Mouse (Mus musculus) C2C12 (cell line): ENCODE results near the gene Stn1. TPM values are rescaled to one million over a fixed set of nuclear protein-coding genes. Genes with fewer than 3 reads are reported as not detected.

Source experiments
- H3K27me3 ChIP-seq: one replicate; pipeline ENCODE4 v1.6.1; 2011; ENCODE audit not compliant: control insufficient read depth, insufficient read depth, insufficient read length
- H3K36me3 ChIP-seq: one replicate; pipeline ENCODE4 v1.6.1; 2011; ENCODE audit not compliant: control insufficient read depth, insufficient read depth
- H3K4me3 ChIP-seq: one replicate; pipeline ENCODE4 v1.5.1; 2011; ENCODE audit warnings: mild to moderate bottlenecking, control low read depth; ENCODE audit not compliant: poor library complexity, insufficient read depth, severe bottlenecking
- H3K79me2 ChIP-seq: one replicate; pipeline ENCODE4 v1.6.1; 2011; ENCODE audit not compliant: control insufficient read depth, insufficient read depth
- H3K79me3 ChIP-seq: one replicate; pipeline ENCODE4 v1.6.1; 2011; ENCODE audit warnings: low read depth, control low read depth
- H3ac ChIP-seq: one replicate; pipeline ENCODE3; 2011; ENCODE audit warnings: low read depth; ENCODE audit not compliant: control insufficient read depth, insufficient read length
- CEBPB ChIP-seq: IDR thresholded peaks from one replicate; pipeline ENCODE4 v1.6.1; 2011; ENCODE audit warnings: low read depth, mild to moderate bottlenecking, control low read depth, moderate library complexity
- CTCF ChIP-seq: IDR thresholded peaks from one replicate; pipeline ENCODE4 v1.5.1; 2011; ENCODE audit not compliant: control insufficient read depth, insufficient read depth, insufficient read length
- FOSL1 ChIP-seq: IDR thresholded peaks from one replicate; pipeline ENCODE4 v1.8.0; 2011; ENCODE audit warnings: mild to moderate bottlenecking, low read length; ENCODE audit not compliant: poor library complexity, insufficient read depth, severe bottlenecking
- MAX ChIP-seq: IDR thresholded peaks from one replicate; pipeline ENCODE4 v1.6.1; 2011; ENCODE audit warnings: mild to moderate bottlenecking, control low read depth
- MYOD1 ChIP-seq: IDR thresholded peaks from one replicate; pipeline ENCODE4 v1.6.1; 2011; ENCODE audit warnings: low read depth; ENCODE audit not compliant: control insufficient read depth, insufficient read length
- MYOG ChIP-seq: IDR thresholded peaks from one replicate; pipeline ENCODE4 v1.6.1; 2011; ENCODE audit not compliant: control insufficient read depth, insufficient read length; ENCODE audit errors: extremely low read depth
- USF1 ChIP-seq: IDR thresholded peaks from one replicate; pipeline ENCODE4 v1.6.1; 2011; ENCODE audit warnings: low read depth, mild to moderate bottlenecking, control low read depth, moderate library complexity
- polyA plus RNA-seq: library from polyadenylated mRNA; unstranded; fragments of >200 nt; fragmentation: generic; extraction: Trizol; gene quantifications from one replicate; pipeline ENCODE4 v1.2.1, GENCODE M21; 2012; ENCODE audit warnings: missing spikeins

Gene Stn1
- polyA plus RNA-seq, 1 experiment, result 50.7 TPM

GRCm38 (mm10) chr19:47457711-47458503 lies 79.4 kb downstream of the Stn1 start:
- H3K79me2 ChIP-seq, result peaks cover 58% of the 10 kb centered on the region
- TF ChIP-seq FOSL1 (no peak), CEBPB (no peak)
- H3K4me3 ChIP-seq, result no peak overlapping the region
- H3K36me3 ChIP-seq, result no peaks in the 10 kb centered on the region
- peak overlapping the region; percentile 49 for H3ac ChIP-seq
- H3K27me3 ChIP-seq, result no peaks in the 10 kb centered on the region
- H3K79me3 ChIP-seq, result peaks cover 20% of the 10 kb centered on the region

DNA sequence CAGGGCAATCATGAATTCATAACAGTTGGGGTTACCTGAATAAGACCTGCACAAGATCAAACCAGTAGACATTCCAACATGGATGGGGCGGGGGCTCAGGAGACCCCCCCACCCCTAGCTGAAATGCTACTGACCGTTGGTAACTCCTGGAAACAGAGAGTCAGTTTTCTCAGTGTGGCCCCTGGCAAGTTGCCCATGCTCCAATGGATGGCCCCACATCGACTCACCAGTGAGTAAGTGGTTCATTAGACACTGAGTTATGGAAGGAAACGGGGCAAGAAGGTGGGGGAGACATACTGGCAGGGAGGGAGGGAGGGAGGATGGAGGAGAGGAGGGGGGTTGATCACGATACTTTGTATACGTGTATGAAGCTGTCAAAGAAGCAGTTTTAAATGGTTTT lies 81.3 kb downstream of the Stn1 start:
- no peak overlapping the region for H3ac ChIP-seq

DNA sequence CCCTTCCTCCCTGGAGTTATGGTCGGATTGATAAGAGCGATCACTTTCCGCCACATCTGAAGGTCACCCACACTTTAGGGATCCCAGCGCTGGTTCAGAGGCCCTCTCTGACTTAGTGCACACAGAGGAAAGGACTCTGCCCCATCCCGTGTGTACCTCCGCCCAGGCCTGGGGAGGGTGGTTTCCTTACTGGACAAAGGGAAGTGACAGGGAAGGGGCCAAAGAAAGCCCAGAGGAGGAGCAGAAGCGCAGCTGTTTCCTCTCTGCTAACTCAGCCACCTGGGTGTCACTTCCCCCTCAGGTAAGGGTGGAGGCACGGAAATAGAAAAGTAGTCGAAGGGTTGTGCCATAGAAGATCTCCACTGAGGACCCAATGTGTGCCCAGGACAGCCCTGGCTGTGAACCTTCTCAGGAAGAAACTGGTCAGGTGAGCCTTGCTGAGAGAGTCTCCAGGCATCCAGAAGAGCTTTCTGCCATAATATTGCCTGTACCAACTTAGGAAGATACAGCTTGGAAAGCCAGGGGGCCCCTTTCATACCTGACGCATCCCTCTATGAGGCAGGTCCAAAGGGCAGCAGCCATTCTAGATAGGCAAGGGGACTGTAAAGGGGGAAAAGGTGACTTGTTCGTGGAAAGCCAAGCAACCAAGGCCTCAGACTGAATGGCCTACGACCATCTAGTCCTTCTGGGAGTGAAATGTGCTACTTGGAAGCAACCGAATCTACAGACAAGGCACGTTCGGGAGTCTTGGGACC lies 82.1 kb downstream of the Stn1 start:
- TF ChIP-seq USF1 (no peak), MAX (no peak), CEBPB (no peak), MYOG (no peak), CTCF (no peak), FOSL1 (no peak), MYOD1 (no peak)
- Histone ChIP-seq H3K4me3 (no peak overlapping the region), H3K79me2 (peaks cover 33% of the 10 kb centered on the region), H3ac (no peak overlapping the region), H3K36me3 (no peaks in the 10 kb centered on the region), H3K79me3 (peaks cover 16% of the 10 kb centered on the region), H3K27me3 (no peaks in the 10 kb centered on the region)

More for the DNA sequence above, 81.3 kb downstream of the Stn1 start:
- H3K27me3 ChIP-seq, result no peaks in the 10 kb centered on the region
- H3K36me3 ChIP-seq, result no peaks in the 10 kb centered on the region
- no peak overlapping the region for H3K4me3 ChIP-seq
- H3K79me2 ChIP-seq, result peaks cover 41% of the 10 kb centered on the region
- no peak for TF ChIP-seq CEBPB
- no peak for TF ChIP-seq MYOG
- no peak for TF ChIP-seq FOSL1
- no peak for TF ChIP-seq MAX
- no peak for TF ChIP-seq USF1
- TF ChIP-seq CTCF, result no peak
- TF ChIP-seq MYOD1, result no peak
- peaks cover 16% of the 10 kb centered on the region for H3K79me3 ChIP-seq

DNA sequence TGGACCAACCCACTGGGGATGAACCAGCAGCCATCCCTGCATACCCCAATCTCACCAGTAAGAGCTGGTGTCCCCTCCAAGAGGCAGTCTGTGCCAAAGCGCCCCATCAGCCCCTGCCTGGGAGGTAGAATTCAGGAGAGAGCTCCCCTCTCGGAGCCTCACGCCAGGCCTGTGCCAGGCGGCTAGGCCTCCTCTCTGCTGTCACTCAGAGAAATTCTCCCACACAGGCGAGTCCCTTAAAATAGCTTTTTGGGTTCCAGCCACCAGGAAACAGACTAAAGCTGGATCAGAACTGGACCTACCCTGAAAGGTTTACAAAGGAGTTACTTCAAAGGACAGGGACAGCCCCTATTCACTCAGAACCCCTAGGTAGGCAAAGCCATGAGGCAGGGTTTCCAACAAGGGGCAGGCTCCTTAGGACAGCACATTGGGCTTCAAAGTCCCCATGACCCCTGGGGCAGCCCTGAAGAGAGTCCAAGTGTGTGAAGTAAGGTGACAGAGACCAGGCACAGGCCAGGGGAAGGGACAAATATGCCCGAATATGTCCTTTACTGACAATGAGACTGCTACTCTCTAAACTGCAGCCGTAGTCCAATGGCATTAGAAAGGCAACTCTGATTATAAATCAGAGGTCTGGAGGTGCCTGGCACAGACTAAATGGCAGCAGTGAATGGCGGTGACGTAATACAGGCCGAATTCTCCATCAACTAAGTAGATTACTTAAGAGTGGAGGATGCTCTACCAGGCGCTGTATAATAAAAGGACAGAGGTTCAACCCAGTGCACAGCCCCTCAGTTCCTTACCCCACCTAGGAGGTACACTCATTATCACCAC lies 82.9 kb downstream of the Stn1 start:
- no peak overlapping the region for H3ac ChIP-seq
- TF ChIP-seq CEBPB (no peak), MAX (no peak), MYOD1 (no peak), FOSL1 (no peak), MYOG (no peak), USF1 (no peak)
- H3K4me3 ChIP-seq, result no peak overlapping the region
- peaks cover 33% of the 10 kb centered on the region for H3K79me2 ChIP-seq
- H3K36me3 ChIP-seq, result no peaks in the 10 kb centered on the region
- H3K79me3 ChIP-seq, result peaks cover 16% of the 10 kb centered on the region
- H3K27me3 ChIP-seq, result no peaks in the 10 kb centered on the region

DNA sequence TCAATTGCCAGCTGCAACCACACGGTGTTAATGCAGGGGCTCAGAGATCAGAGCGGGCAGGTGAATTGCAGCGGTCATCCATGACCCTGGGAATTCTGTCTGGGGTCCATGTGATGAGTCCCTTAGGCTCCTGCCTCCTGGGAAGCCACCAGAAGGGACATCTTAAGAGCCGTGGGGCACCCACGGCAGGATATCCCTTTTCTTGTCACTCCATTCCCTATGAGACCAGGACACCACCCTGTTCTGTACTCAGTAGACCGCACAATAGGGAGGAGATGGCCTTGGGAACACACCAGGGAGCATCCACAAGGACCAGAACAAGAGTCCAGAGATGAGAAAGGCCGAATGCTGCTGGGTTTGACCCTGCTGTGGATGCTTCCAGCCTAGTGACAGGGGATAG lies 84.0 kb downstream of the Stn1 start:
- H3ac ChIP-seq, result no peak overlapping the region
- peaks cover 16% of the 10 kb centered on the region for H3K79me3 ChIP-seq
- no peak for TF ChIP-seq CEBPB
- TF ChIP-seq FOSL1, result no peak
- TF ChIP-seq MYOG, result no peak
- no peak for TF ChIP-seq USF1
- TF ChIP-seq CTCF, result no peak
- no peak for TF ChIP-seq MYOD1
- no peak for TF ChIP-seq MAX
- H3K79me2 ChIP-seq, result peaks cover 33% of the 10 kb centered on the region
- H3K36me3 ChIP-seq, result no peaks in the 10 kb centered on the region
- no peaks in the 10 kb centered on the region for H3K27me3 ChIP-seq
- no peak overlapping the region for H3K4me3 ChIP-seq
